Mouse (Mus musculus): ENCODE measurements at regions not wholly inside any gene's neighbourhood (a gene's known extent, or its start where the extent isn't known, plus 50 kb on each side); places are given as distances from the start of the nearest gene placed in this dataset.

- DNase-seq (ENCODE audit: low read depth, low spot score), result no peak
These were observed 51.2 kb upstream of the Pja2 start for GRCm38 (mm10) chr17:64382894-64383293.

- no peak for DNase-seq (ENCODE audit: low read depth, low spot score)
These were observed 51.9 kb upstream of the Pja2 start for GRCm38 (mm10) chr17:64383600-64383999.

- no peak for DNase-seq (ENCODE audit: low read depth, low spot score)
These were observed 58.6 kb upstream of the Pja2 start for GRCm38 (mm10) chr17:64390349-64390748.

GRCm38 (mm10) chr17:64397254-64397897 lies 65.7 kb upstream of the Pja2 start:
- no peak for DNase-seq (ENCODE audit: low read depth, low spot score)

- DNase-seq (ENCODE audit: low read depth, low spot score), result no peak
These were observed 66.5 kb upstream of the Pja2 start for GRCm38 (mm10) chr17:64398114-64398692.

GRCm38 (mm10) chr17:64398708-64399107 lies 67.0 kb upstream of the Pja2 start:
- DNase-seq (ENCODE audit: low read depth, low spot score), result no peak

GRCm38 (mm10) chr17:64406742-64407254 lies 75.1 kb upstream of the Pja2 start:
- DNase-seq (ENCODE audit: low read depth, low spot score), result peak; percentile 22

- peak; percentile 32 for DNase-seq (ENCODE audit: low read depth, low spot score)
These were observed 75.7 kb upstream of the Pja2 start for GRCm38 (mm10) chr17:64407255-64408011.

GRCm38 (mm10) chr17:64425811-64426210 lies 94.1 kb upstream of the Pja2 start:
- DNase-seq (ENCODE audit: low read depth, low spot score), result no peak

GRCm38 (mm10) chr17:64426536-64426935 lies 94.8 kb upstream of the Pja2 start:
- DNase-seq (ENCODE audit: low read depth, low spot score), result no peak

- DNase-seq (ENCODE audit: low read depth, low spot score), result no peak
These were observed 107.9 kb upstream of the Pja2 start for GRCm38 (mm10) chr17:64439571-64439970.

GRCm38 (mm10) chr17:64454736-64455135 lies 123.0 kb upstream of the Pja2 start:
- DNase-seq (ENCODE audit: low read depth, low spot score), result peak; percentile 10

GRCm38 (mm10) chr17:64466273-64466672 lies 134.3 kb upstream of the Man2a1 start:
- no peak for DNase-seq (ENCODE audit: low read depth, low spot score)

- no peak for DNase-seq (ENCODE audit: low read depth, low spot score)
These were observed 133.8 kb upstream of the Man2a1 start for GRCm38 (mm10) chr17:64466746-64467145.

- no peak for DNase-seq (ENCODE audit: low read depth, low spot score)
These were observed 133.2 kb upstream of the Man2a1 start for GRCm38 (mm10) chr17:64467297-64467696.

- no peak for DNase-seq (ENCODE audit: low read depth, low spot score)
These were observed 130.7 kb upstream of the Man2a1 start for GRCm38 (mm10) chr17:64469754-64470400.

- DNase-seq (ENCODE audit: low read depth, low spot score), result no peak
These were observed 119.9 kb upstream of the Man2a1 start for GRCm38 (mm10) chr17:64480607-64481038.

- DNase-seq (ENCODE audit: low read depth, low spot score), result no peak
These were observed 115.7 kb upstream of the Man2a1 start for GRCm38 (mm10) chr17:64484835-64485234.

- DNase-seq (ENCODE audit: low read depth, low spot score), result no peak
These were observed 110.7 kb upstream of the Man2a1 start for GRCm38 (mm10) chr17:64489769-64490335.

GRCm38 (mm10) chr17:64490664-64491063 lies 109.9 kb upstream of the Man2a1 start:
- DNase-seq (ENCODE audit: low read depth, low spot score), result no peak

GRCm38 (mm10) chr17:64491922-64492353 lies 108.6 kb upstream of the Man2a1 start:
- no peak for DNase-seq (ENCODE audit: low read depth, low spot score)

Data from telencephalon, adult 2 months (tissue).